Mouse (Mus musculus) ES-E14 (cell line): ENCODE measurements around the gene Trove2.

Experiments
- CHD2 ChIP-seq: IDR thresholded peaks from 2 replicates; pipeline ENCODE4 v1.6.1; 2014; ENCODE audit warnings: mild to moderate bottlenecking, low read depth, low read length, inconsistent platforms
- ZC3H11A ChIP-seq: IDR thresholded peaks from 2 replicates; pipeline ENCODE4 v1.6.1; 2012; ENCODE audit warnings: low read depth, mild to moderate bottlenecking, inconsistent platforms, low read length, borderline replicate concordance
- ZNF384 ChIP-seq: IDR thresholded peaks from 2 replicates; pipeline ENCODE4 v1.6.1; 2012; ENCODE audit warnings: low read depth, low read length, inconsistent platforms

DNA sequence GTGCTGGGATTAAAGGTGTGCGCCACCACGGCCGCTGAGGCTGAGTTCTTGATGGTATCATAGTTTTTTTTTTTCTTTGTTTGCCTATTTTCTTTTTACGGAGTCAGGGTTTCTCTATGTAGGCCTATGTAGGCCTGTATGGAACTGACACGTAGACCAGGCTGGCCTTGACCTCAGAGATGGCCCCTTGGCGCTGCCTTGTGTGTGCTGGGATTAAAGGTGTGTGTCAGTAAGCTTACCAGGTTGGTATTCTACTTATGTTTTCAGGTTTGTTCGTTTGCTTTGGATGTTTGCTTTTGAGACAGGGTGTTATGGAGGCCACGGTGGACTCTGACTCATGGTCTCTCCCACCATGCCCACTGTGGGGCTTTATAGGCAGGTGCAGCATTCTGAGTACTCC, 14.7 kb downstream of the Trove2 start:
- TF ChIP-seq ZC3H11A (no peak), ZNF384 (no peak), CHD2 (no peak)
